Mouse (Mus musculus): ENCODE data around the gene Ccdc142. TPM values are rescaled to one million over a fixed set of nuclear protein-coding genes. Genes with fewer than 3 reads are reported as not detected.
A peak's percentile ranks its signal among the peaks of the same experiment; 100 is the strongest.

Gene Ccdc142
- polyA plus RNA-seq, 1 experiment from 2014 or later: 3.0 TPM

- Histone ChIP-seq H3K9ac (peak overlapping the region; percentile 96), H3K27ac (peak overlapping the region; percentile 99), H3K4me3 (peak overlapping the region; percentile 77), H3K4me1 (replicated peaks) (peaks cover 68% of the 10 kb centered on the region), H3K9me3 (no peaks in the 10 kb centered on the region), H3K36me3 (peaks cover 27% of the 10 kb centered on the region), H3K27me3 (no peaks in the 10 kb centered on the region), H3K4me2 (peak overlapping the region; percentile 90)
- WGBS: 2% methylated on average over 48 of the region's 52 CpGs
- ATAC-seq (ENCODE audit: low FRiP score): no peak
Measured at GRCm38 (mm10) chr6:83121863-83122710, 20.7 kb downstream of the Ccdc142 start.

- peak overlapping the region; percentile 90 for H3K4me2 ChIP-seq
- H3K27ac ChIP-seq: peak overlapping the region; percentile 99
- peaks cover 59% of the 10 kb centered on the region for H3K4me1 ChIP-seq (replicated peaks)
- 54% methylated on average over 5 of the region's 5 CpGs for WGBS
- peaks cover 18% of the 10 kb centered on the region for H3K36me3 ChIP-seq
- H3K4me3 ChIP-seq: peak overlapping the region; percentile 77; the same call in 1 of the 2 replicates
- H3K9ac ChIP-seq: peak overlapping the region; percentile 96
- no peak for ATAC-seq (ENCODE audit: low FRiP score)
- H3K9me3 ChIP-seq: no peaks in the 10 kb centered on the region
- no peaks in the 10 kb centered on the region for H3K27me3 ChIP-seq
Measured at GRCm38 (mm10) chr6:83122961-83123360, 21.6 kb downstream of the Ccdc142 start.

- H3K36me3 ChIP-seq: no peaks in the 10 kb centered on the region
- H3K9me3 ChIP-seq: no peaks in the 10 kb centered on the region
- peak overlapping the region; percentile 82 for H3K9ac ChIP-seq
- H3K4me2 ChIP-seq: peak overlapping the region; percentile 66
- H3K4me1 ChIP-seq (replicated peaks): peaks cover 43% of the 10 kb centered on the region
- ATAC-seq (ENCODE audit: low FRiP score): peak; percentile 8
- under 1% methylated on average over 30 of the region's 30 CpGs for WGBS
- H3K27ac ChIP-seq: peak overlapping the region; percentile 64
- H3K27me3 ChIP-seq: no peaks in the 10 kb centered on the region
- peak overlapping the region; percentile 74 for H3K4me3 ChIP-seq
Measured at GRCm38 (mm10) chr6:83124851-83125312, 23.5 kb downstream of the Ccdc142 start.

GRCm38 (mm10) chr6:83125331-83125730 is 23.9 kb downstream of the Ccdc142 start, which contains the start of gene Ino80b:
TSS of gene Ino80b (minus strand) at chr6:83125431.
- peaks cover 38% of the 10 kb centered on the region for H3K4me1 ChIP-seq (replicated peaks)
- H3K9me3 ChIP-seq: no peaks in the 10 kb centered on the region
- H3K27me3 ChIP-seq: no peaks in the 10 kb centered on the region
- peak within 1 kb of the TSS; percentile 74 for H3K4me3 ChIP-seq
- H3K4me2 ChIP-seq: peak within 1 kb of the TSS; percentile 66
- ATAC-seq (ENCODE audit: low FRiP score): no peak
- 30% methylated on average over 5 of the region's 5 CpGs for WGBS
- no peaks in the 10 kb centered on the region for H3K36me3 ChIP-seq
- H3K9ac ChIP-seq: peak within 1 kb of the TSS; percentile 82
- H3K27ac ChIP-seq: peak within 1 kb of the TSS; percentile 64

GRCm38 (mm10) chr6:83127419-83127818 is 26.0 kb downstream of the Ccdc142 start:
- Histone ChIP-seq H3K4me2 (no peak overlapping the region), H3K4me1 (replicated peaks) (peaks cover 26% of the 10 kb centered on the region), H3K4me3 (no peak overlapping the region), H3K36me3 (no peaks in the 10 kb centered on the region), H3K9me3 (no peaks in the 10 kb centered on the region), H3K27ac (no peak overlapping the region), H3K27me3 (no peaks in the 10 kb centered on the region), H3K9ac (no peak overlapping the region)
- ATAC-seq (ENCODE audit: low FRiP score): no peak
- 94% methylated on average over 5 of the region's 5 CpGs for WGBS

GRCm38 (mm10) chr6:83131469-83132034 is 30.2 kb downstream of the Ccdc142 start:
- Histone ChIP-seq H3K9me3 (no peaks in the 10 kb centered on the region), H3K27ac (no peak overlapping the region), H3K4me2 (no peak overlapping the region), H3K4me1 (replicated peaks) (peaks cover 11% of the 10 kb centered on the region), H3K36me3 (no peaks in the 10 kb centered on the region), H3K27me3 (peaks cover 22% of the 10 kb centered on the region), H3K4me3 (no peak overlapping the region), H3K9ac (no peak overlapping the region)
- ATAC-seq (ENCODE audit: low FRiP score): no peak
- 76% methylated on average over 6 of the region's 6 CpGs for WGBS

GRCm38 (mm10) chr6:83132176-83132919 is 30.9 kb downstream of the Ccdc142 start:
- ATAC-seq (ENCODE audit: low FRiP score): no peak
- H3K36me3 ChIP-seq: no peaks in the 10 kb centered on the region
- WGBS: 86% methylated on average over 9 of the region's 9 CpGs
- H3K4me1 ChIP-seq (replicated peaks): peaks cover 19% of the 10 kb centered on the region
- H3K27ac ChIP-seq: no peak overlapping the region
- no peak overlapping the region for H3K4me3 ChIP-seq
- H3K27me3 ChIP-seq: peaks cover 25% of the 10 kb centered on the region
- H3K9ac ChIP-seq: no peak overlapping the region
- no peaks in the 10 kb centered on the region for H3K9me3 ChIP-seq
- no peak overlapping the region for H3K4me2 ChIP-seq

- WGBS: 68% methylated on average over 3 of the region's 3 CpGs
- Histone ChIP-seq H3K9ac (no peak overlapping the region), H3K4me1 (replicated peaks) (peaks cover 38% of the 10 kb centered on the region), H3K27me3 (peaks cover 25% of the 10 kb centered on the region), H3K9me3 (no peaks in the 10 kb centered on the region), H3K4me2 (no peak overlapping the region), H3K4me3 (no peak overlapping the region), H3K36me3 (no peaks in the 10 kb centered on the region), H3K27ac (no peak overlapping the region)
- ATAC-seq (ENCODE audit: low FRiP score): no peak
Measured at GRCm38 (mm10) chr6:83134226-83134625, 32.8 kb downstream of the Ccdc142 start.

- no peaks in the 10 kb centered on the region for H3K36me3 ChIP-seq
- 64% methylated on average over 7 of the region's 7 CpGs for WGBS
- no peaks in the 10 kb centered on the region for H3K9me3 ChIP-seq
- no peak for ATAC-seq (ENCODE audit: low FRiP score)
- peak within 1 kb of the TSS; percentile 43; the same call in 1 of the 2 replicates for H3K4me3 ChIP-seq
- H3K27ac ChIP-seq: peak within 1 kb of the TSS; percentile 94; the same call in 1 of the 2 replicates
- H3K4me1 ChIP-seq (replicated peaks): peaks cover 40% of the 10 kb centered on the region
- peaks cover 25% of the 10 kb centered on the region for H3K27me3 ChIP-seq
- H3K9ac ChIP-seq: peak within 1 kb of the TSS; percentile 51
- peak within 1 kb of the TSS; percentile 62 for H3K4me2 ChIP-seq
Measured at GRCm38 (mm10) chr6:83134951-83135513, 33.6 kb downstream of the Ccdc142 start, which contains the start of gene Rtkn. TSS of gene Rtkn (plus strand) at chr6:83135463.

GRCm38 (mm10) chr6:83135571-83136161 is 34.3 kb downstream of the Ccdc142 start:
- Histone ChIP-seq H3K9me3 (no peaks in the 10 kb centered on the region), H3K4me3 (peak overlapping the region; percentile 43; the same call in 1 of the 2 replicates), H3K4me1 (replicated peaks) (peaks cover 40% of the 10 kb centered on the region), H3K4me2 (peak overlapping the region; percentile 62), H3K9ac (peak overlapping the region; percentile 51), H3K36me3 (no peaks in the 10 kb centered on the region), H3K27me3 (peaks cover 25% of the 10 kb centered on the region), H3K27ac (no peak overlapping the region)
- WGBS: 2% methylated on average over 37 of the region's 37 CpGs
- no peak for ATAC-seq (ENCODE audit: low FRiP score)

- Histone ChIP-seq H3K4me3 (peak overlapping the region; percentile 43), H3K4me1 (replicated peaks) (peaks cover 40% of the 10 kb centered on the region), H3K9me3 (no peaks in the 10 kb centered on the region), H3K9ac (peak overlapping the region; percentile 76), H3K36me3 (no peaks in the 10 kb centered on the region), H3K4me2 (peak overlapping the region; percentile 62), H3K27me3 (peaks cover 25% of the 10 kb centered on the region), H3K27ac (peak overlapping the region; percentile 94)
- ATAC-seq (ENCODE audit: low FRiP score): peak; percentile 12; the same call in 1 of the 2 replicates
- 15% methylated on average over 5 of the region's 5 CpGs for whole genome bisulfite sequencing
Measured at GRCm38 (mm10) chr6:83136291-83136880, 35.0 kb downstream of the Ccdc142 start.
